Mouse (Mus musculus): ENCODE measurements around the gene Cd209b. TPM values are rescaled to one million over a fixed set of nuclear protein-coding genes. Genes with fewer than 3 reads are reported as not detected.

The Cd209b gene
- polyA plus RNA-seq (2014; fragmentation: Illumina TruSeq; extraction: RNeasy Lipid Tissue Mini Kit (QIAGEN cat#74804); ENCODE audit: insufficient read depth, low read depth, low replicate concordance): 1.6 TPM

DNA sequence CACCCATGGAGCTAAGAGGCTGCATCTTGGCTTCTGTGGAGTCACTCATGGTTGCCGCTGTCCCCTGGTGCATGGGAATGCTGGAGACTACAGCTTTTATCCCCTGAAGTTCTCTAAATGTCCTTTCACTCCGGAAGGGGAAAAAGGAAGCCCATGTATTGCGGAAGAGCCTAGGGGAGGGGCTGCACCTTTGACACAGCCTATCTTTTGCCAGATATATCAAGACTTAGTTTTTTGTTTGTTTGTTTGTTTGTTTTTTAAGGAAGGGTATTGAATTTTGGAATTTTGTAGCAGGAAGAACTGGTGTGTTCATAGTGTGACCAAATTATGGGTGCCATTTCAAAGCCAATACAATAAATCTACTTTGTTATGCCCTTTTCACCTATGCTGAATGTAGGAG lies at the start of gene Cd209b:
Gene Cd209b, minus strand, starts transcription at position 101 of the 400 bp plus-strand sequence.

DNA sequence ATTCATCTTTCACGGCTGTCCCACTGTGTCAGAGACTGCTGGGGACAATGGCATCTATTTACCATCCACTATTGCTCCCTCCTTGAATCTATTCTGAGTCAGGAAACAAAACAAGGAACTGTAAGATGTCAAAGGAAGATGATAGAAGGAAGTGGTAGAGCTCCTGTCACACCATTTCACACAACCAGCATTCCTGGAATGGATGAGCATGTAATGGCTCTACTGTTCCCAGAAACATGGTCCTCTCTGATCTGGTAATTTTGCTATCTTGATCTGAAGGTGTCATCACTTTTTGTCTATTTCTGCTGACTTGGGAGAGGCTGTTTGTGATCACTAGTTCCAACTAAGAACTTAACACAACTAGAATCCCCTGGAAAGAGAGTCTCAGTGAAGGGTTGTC lies 28.0 kb upstream of the Cd209b start, which contains the start of gene Cd209c:
Gene Cd209c, minus strand, starts transcription at position 101 of the 400 bp plus-strand sequence.

DNA sequence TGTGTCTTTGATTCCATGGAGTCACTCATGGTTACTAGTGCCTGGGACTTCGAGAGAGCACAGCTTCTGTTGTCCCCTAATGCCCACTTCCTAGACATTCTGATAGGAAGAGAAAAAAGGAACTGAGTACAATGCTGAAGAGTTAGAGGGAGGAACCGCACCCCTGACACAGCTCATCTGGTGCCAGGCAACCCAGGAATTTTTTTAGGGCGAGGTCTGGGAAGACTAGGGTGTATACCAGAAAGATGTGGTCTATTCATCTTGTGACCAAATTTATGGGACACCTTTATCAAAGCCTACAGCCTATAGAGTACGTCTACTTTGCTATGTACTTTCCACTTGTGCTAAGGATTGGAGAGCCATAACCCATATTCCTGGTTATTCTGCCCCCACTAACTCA lies 48.2 kb downstream of the Cd209b start, which contains the start of gene Cd209d:
Gene Cd209d, minus strand, starts transcription at position 101 of the 400 bp plus-strand sequence.

Other genes starting within 250 kb of the Cd209b start
- 9.2 TPM for gene Fcer2a, start 232.7 kb downstream of the Cd209b start, polyA plus RNA-seq (2014; fragmentation: Illumina TruSeq; extraction: RNeasy Lipid Tissue Mini Kit (QIAGEN cat#74804); ENCODE audit: insufficient read depth, low read depth, low replicate concordance)
- 1.3 TPM for gene Clec4g, start 206.2 kb downstream of the Cd209b start, polyA plus RNA-seq (2014; fragmentation: Illumina TruSeq; extraction: RNeasy Lipid Tissue Mini Kit (QIAGEN cat#74804); ENCODE audit: insufficient read depth, low read depth, low replicate concordance)
- gene Cd209a, start 177.9 kb downstream of the Cd209b start, polyA plus RNA-seq (2014; fragmentation: Illumina TruSeq; extraction: RNeasy Lipid Tissue Mini Kit (QIAGEN cat#74804); ENCODE audit: insufficient read depth, low read depth, low replicate concordance): 15.2 TPM
- gene Cd209e, start 72.5 kb downstream of the Cd209b start, polyA plus RNA-seq (2014; fragmentation: Illumina TruSeq; extraction: RNeasy Lipid Tissue Mini Kit (QIAGEN cat#74804); ENCODE audit: insufficient read depth, low read depth, low replicate concordance): 0.12 TPM
- gene Cd209d, start 48.3 kb downstream of the Cd209b start, polyA plus RNA-seq (2014; fragmentation: Illumina TruSeq; extraction: RNeasy Lipid Tissue Mini Kit (QIAGEN cat#74804); ENCODE audit: insufficient read depth, low read depth, low replicate concordance): 3.7 TPM
- gene Cd209c, start 27.9 kb upstream of the Cd209b start, polyA plus RNA-seq (2014; fragmentation: Illumina TruSeq; extraction: RNeasy Lipid Tissue Mini Kit (QIAGEN cat#74804); ENCODE audit: insufficient read depth, low read depth, low replicate concordance): 1.1 TPM
- gene Cd209f, start 179.0 kb upstream of the Cd209b start, polyA plus RNA-seq (2014; fragmentation: Illumina TruSeq; extraction: RNeasy Lipid Tissue Mini Kit (QIAGEN cat#74804); ENCODE audit: insufficient read depth, low read depth, low replicate concordance): 9.0 TPM
- 3.0 TPM for gene Cd209g, start 207.3 kb upstream of the Cd209b start, polyA plus RNA-seq (2014; fragmentation: Illumina TruSeq; extraction: RNeasy Lipid Tissue Mini Kit (QIAGEN cat#74804); ENCODE audit: insufficient read depth, low read depth, low replicate concordance)
- 7.3 TPM for gene Evi5l, start 239.7 kb upstream of the Cd209b start, polyA plus RNA-seq (2014; fragmentation: Illumina TruSeq; extraction: RNeasy Lipid Tissue Mini Kit (QIAGEN cat#74804); ENCODE audit: insufficient read depth, low read depth, low replicate concordance)

All from lung, adult 10 weeks (tissue).